Mouse (Mus musculus): ENCODE results near the gene Fam71e1.

GRCm38 (mm10) chr7:44486927-44487575, 9.3 kb upstream of the Fam71e1 start:
- TF ChIP-seq CTCF (conservative IDR thresholded peaks at IDR 0.05; ENCODE audit: low read length): no peak
- no peak for TF ChIP-seq POU5F1 (IDR thresholded peaks at IDR 0.05; ENCODE audit: borderline replicate concordance, low read length)
- TF ChIP-seq NANOG (IDR thresholded peaks at IDR 0.05; ENCODE audit: borderline replicate concordance, low read length): no peak
